Mouse (Mus musculus): ENCODE measurements at regions not wholly inside any gene's neighbourhood (a gene's known extent, or its start where the extent isn't known, plus 50 kb on each side); places are given as distances from the start of the nearest gene placed in this dataset.

- TF ChIP-seq CTCF (IDR thresholded peaks at IDR 0.05; ENCODE audit: extremely low read depth, insufficient read length, insufficient replicate concordance, low read depth, low read length) (no peak), POLR2A (IDR thresholded peaks at IDR 0.05; ENCODE audit: low read depth, low read length) (no peak)
These were observed 174.9 kb upstream of the Rnaseh2b start for GRCm38 (mm10) chr14:62117532-62117931.

Data from small intestine, adult 2 months (tissue).